Mouse (Mus musculus): Measurements from ENCODE around the gene Vmn2r35. TPM values are rescaled to one million over a fixed set of nuclear protein-coding genes. Genes with fewer than 3 reads are reported as not detected.
"Not testable (repeated sequence)": the region's sequence is repeated elsewhere in the genome, so short reads cannot be mapped to it uniquely, and the experiment has no call there.

Gene Vmn2r35
- not detected in 2 replicates for total RNA-seq (2015)
- not detected in 2 replicates for total RNA-seq (2017)

DNA sequence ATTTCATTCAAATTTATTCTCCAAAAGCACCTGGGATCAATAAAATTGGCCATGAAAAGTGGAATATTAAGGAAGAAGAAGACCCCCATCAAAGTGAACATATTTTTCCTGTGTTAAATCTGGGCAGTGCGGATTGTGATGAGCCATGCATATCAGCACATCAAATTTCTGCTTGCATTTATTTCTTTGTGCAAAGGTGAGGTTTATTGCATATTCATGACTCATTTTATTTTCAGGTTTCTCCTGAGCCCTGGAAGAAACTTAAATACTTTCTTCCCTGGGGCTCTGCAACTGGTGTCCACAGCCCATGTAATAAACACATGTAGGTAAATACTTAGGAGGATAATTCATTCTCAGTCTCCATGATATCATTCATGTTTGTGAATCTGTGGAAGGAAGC, at the start of gene Vmn2r35:
Gene Vmn2r35 (minus strand): TSS at position 101 of the 400 bp plus-strand sequence.
- not testable (repeated sequence) for ATAC-seq (replicated peaks; ENCODE audit: poor library complexity)

GRCm38 (mm10) chr7:7794196-7794595, 25.5 kb downstream of the Vmn2r35 start:
- ATAC-seq (replicated peaks; ENCODE audit: poor library complexity): not testable (repeated sequence)

Other genes starting within 250 kb of the Vmn2r35 start
- gene Vmn2r34, start 130.4 kb downstream of the Vmn2r35 start, total RNA-seq (2015): not detected in 2 replicates
- gene Vmn2r34, start 130.4 kb downstream of the Vmn2r35 start, total RNA-seq (2017): not detected in 2 replicates
- gene Vmn2r36, start 82.6 kb upstream of the Vmn2r35 start, total RNA-seq (2015): not detected in 2 replicates
- gene Vmn2r36, start 82.6 kb upstream of the Vmn2r35 start, total RNA-seq (2017): not detected in 2 replicates